Mouse (Mus musculus): ENCODE measurements around the gene Cdhr3. TPM values are rescaled to one million over a fixed set of nuclear protein-coding genes. Genes with fewer than 3 reads are reported as not detected.

The Cdhr3 gene
- total RNA-seq, 2 experiments from 2014 or later = 1.0 to 2.2 TPM

DNA sequence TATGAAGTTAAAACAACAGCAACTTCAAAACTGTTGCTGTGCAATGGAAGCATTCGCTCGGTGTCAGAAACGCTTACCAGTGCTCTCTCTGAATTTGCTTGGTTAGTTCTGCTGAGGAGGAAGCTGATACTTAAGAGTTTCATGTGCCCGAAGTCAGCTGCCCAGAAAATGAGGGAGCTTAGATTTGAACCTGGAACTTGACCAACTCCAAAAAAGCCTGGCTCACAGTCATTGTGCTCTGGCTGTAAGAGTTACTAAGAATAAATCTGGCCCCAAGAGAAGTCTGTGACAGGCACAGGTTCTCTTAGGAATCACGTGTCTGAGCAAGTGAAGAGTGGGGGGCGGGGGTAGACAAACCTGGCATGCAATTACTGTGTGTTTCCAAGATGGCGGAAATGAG is 51.2 kb downstream of the Cdhr3 start:
- DNase-seq (ENCODE audit: low spot score in 2 of 2) = no peak
- intact Hi-C loops (cut with DNase I) = no loop called here

DNA sequence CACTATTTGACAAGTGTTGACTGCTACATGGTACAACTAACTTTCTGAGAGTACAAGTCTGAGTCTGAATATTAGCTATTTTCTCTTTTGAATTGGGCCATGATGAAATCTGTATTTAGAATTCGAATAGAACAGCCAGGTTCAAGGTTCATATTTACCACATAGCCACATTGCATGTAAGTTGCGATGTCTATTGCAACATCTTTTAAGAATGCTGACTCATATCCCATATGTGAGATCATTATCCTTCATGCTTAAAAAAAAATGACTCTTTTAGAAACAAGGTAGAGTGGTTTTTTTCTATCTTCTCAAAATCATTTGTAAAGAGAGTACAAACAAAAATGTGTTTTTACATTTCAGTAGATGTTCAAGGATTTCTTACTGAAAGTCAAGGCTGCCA is 51.9 kb downstream of the Cdhr3 start:
- no peak for DNase-seq (ENCODE audit: low spot score in 2 of 2)
- intact Hi-C loops (cut with DNase I) = no loop called here

- no peak for DNase-seq (ENCODE audit: low spot score in 2 of 2)
- intact Hi-C loops (cut with DNase I) = no loop called here
Measured at GRCm38 (mm10) chr12:33038676-33039075, 54.0 kb downstream of the Cdhr3 start.

- intact Hi-C loops (cut with DNase I) = no loop called here
- peak; percentile 78 for DNase-seq (ENCODE audit: low spot score in 2 of 2)
Measured at GRCm38 (mm10) chr12:33035719-33036521, 56.8 kb downstream of the Cdhr3 start.

- no peak for DNase-seq (ENCODE audit: low spot score in 2 of 2)
- intact Hi-C loops (cut with DNase I) = no loop called here
Measured at GRCm38 (mm10) chr12:33035089-33035718, 57.5 kb downstream of the Cdhr3 start.

- intact Hi-C loops (cut with DNase I) = no loop called here
Measured at GRCm38 (mm10) chr12:33034343-33035088, 58.2 kb downstream of the Cdhr3 start.

DNA sequence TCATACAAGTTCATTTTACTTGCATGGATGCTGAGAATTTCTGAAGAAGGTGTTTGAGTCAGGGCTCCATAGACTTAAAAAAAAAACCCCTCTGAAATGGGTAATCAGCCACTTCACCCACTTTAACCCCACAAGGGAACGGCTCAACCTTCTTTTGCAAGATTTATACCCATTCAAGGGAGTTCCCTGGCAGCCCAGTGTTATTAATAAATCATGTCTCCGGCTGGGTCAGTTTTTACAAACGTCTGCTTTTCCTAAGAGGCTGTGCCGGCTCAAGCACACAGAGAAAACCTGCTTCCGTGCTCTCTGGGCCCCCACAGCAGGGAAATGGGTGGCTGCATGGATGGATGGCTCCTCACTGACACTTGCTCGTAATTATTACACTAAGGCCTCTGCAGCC is 59.5 kb downstream of the Cdhr3 start:
- intact Hi-C loops (cut with DNase I) = no loop called here

More at GRCm38 (mm10) chr12:33034343-33035088, 58.2 kb downstream of the Cdhr3 start:
- no peak for DNase-seq (ENCODE audit: low spot score in 2 of 2)

GRCm38 (mm10) chr12:33030589-33030988 is 62.1 kb downstream of the Cdhr3 start:
- intact Hi-C loops (cut with DNase I) = no loop called here
- DNase-seq (ENCODE audit: low spot score in 2 of 2) = no peak

More for the DNA sequence above, 59.5 kb downstream of the Cdhr3 start:
- no peak for DNase-seq (ENCODE audit: low spot score in 2 of 2)

DNA sequence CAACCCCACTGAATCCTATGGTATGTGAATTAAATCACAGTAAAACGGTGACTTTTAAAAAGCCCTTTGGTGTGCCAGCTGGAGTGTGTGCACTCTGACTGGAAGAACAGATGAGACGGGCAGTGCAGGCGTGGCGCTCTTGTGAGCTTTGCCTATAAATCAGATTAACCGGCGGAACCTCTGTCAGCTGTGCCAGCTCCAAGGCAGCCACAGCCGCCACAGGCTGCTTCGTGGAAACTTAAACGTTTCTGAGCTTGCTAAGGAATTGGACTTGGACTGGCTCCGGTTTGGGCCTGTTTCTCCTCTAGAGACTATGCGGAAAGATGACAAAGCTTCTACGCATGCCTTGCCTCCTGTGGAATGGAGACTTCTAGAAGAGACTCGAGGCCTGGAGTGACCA is 62.6 kb downstream of the Cdhr3 start:
- DNase-seq (ENCODE audit: low spot score in 2 of 2) = no peak

GRCm38 (mm10) chr12:33028708-33029107 is 64.0 kb downstream of the Cdhr3 start:
- DNase-seq (ENCODE audit: low spot score in 2 of 2) = no peak
- intact Hi-C loops (cut with DNase I) = loop anchor here (5.0 kb wide), 2 partner anchors 116 to 399 kb away; partner anchors contain the start of gene Twistnb

More for the DNA sequence above, 62.6 kb downstream of the Cdhr3 start:
- intact Hi-C loops (cut with DNase I) = no loop called here

GRCm38 (mm10) chr12:33028109-33028691 is 64.5 kb downstream of the Cdhr3 start:
- no peak for DNase-seq (ENCODE audit: low spot score in 2 of 2)
- intact Hi-C loops (cut with DNase I) = loop anchor here (5.0 kb wide), 2 partner anchors 116 to 399 kb away; partner anchors contain the start of gene Twistnb

GRCm38 (mm10) chr12:33027093-33027492 is 65.6 kb downstream of the Cdhr3 start:
- peak; percentile 61 to 70 for DNase-seq (ENCODE audit: low spot score in 2 of 2)

DNA sequence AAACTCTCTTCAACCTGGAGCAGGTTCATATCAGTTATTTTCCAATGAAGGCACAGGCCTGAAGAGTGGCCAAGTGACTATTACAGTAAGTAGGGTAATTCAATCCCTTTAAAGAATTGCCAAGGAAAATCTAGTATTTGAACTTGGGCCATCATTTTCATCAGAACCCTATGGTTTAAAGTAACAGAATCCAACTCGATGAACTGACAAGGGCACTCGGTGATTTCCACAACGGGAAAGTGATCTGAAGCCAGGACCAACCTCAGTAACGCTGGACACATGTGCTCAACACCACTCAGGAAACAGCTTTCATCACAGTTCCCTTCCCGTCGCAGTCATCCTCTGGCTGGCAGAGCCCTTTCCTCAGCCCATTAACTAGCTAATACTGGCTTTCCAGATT is 68.2 kb downstream of the Cdhr3 start:
- intact Hi-C loops (cut with DNase I) = no loop called here

More at GRCm38 (mm10) chr12:33027093-33027492, 65.6 kb downstream of the Cdhr3 start:
- intact Hi-C loops (cut with DNase I) = loop anchor here (1.0 to 5.0 kb wide), 5 partner anchors 82 to 400 kb away; partner anchors contain the start of gene Twistnb

GRCm38 (mm10) chr12:33021751-33022150 is 70.9 kb downstream of the Cdhr3 start:
- intact Hi-C loops (cut with DNase I) = no loop called here

More for the DNA sequence above, 68.2 kb downstream of the Cdhr3 start:
- DNase-seq (ENCODE audit: low spot score in 2 of 2) = no peak

DNA sequence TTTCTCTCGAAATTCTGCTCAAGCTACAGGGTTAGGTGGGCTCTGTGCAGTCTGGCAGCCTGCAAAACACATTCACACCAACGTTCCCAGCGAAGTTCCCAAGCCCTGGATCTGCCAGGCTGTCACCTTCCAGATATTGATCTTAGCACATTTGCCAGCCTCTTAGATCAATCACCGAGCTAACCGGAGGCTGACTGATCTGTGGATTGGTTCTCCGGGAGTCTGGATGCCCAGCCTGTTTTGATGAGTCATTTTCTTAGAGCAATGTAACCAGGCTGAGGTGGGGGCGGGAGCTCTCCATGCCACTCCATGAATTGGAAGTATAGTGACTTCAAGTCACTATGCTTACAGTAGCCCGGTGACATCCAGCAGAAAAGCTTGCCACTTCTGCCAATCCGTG is 71.5 kb downstream of the Cdhr3 start:
- no peak for DNase-seq (ENCODE audit: low spot score in 2 of 2)
- intact Hi-C loops (cut with DNase I) = no loop called here

More at GRCm38 (mm10) chr12:33021751-33022150, 70.9 kb downstream of the Cdhr3 start:
- no peak for DNase-seq (ENCODE audit: low spot score in 2 of 2)

GRCm38 (mm10) chr12:33020011-33020410 is 72.7 kb downstream of the Cdhr3 start:
- intact Hi-C loops (cut with DNase I) = no loop called here
- DNase-seq (ENCODE audit: low spot score in 2 of 2) = no peak

DNA sequence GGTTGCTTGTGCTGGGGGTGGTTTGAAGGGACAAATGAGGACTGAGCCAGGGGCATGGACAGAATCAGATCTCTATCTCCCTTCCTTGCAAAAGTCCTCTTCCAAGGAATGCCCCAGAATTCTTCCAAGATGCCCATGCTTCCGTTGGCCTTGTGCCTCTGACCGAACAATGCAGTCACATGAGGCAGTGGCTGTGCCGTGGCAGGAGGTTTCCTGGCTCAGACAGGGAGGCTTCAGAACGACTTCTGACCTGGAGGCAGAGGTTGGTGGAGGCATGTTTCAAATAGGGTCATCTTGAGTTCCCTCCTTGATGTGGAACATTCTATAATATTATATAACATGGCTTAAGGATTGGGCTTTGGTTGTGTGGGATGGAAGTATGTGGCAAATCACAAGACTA is 74.1 kb downstream of the Cdhr3 start:
- intact Hi-C loops (cut with DNase I) = no loop called here
- no peak for DNase-seq (ENCODE audit: low spot score in 2 of 2)

GRCm38 (mm10) chr12:33016824-33017705 is 75.6 kb downstream of the Cdhr3 start:
- intact Hi-C loops (cut with DNase I) = no loop called here
- no peak for DNase-seq (ENCODE audit: low spot score in 2 of 2)

DNA sequence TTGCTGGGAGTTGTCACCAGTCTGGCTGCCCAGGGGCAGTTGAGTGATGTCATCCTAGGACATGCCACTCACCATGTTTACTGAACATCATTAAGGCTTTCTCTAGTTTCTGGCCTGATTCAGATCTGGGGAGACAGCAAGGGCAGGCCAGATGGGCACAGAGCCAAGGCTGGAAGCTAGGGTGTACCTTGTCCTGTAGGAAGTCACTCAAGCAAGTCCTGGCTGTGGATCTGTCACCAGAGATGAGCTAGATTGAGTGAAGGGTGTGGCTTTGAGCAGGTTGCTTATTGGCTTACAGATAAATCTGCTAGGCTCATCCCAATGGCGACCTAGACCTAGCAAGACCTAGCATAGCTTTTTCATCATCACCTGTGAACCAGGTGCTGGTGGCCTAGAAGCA is 77.6 kb downstream of the Cdhr3 start:
- intact Hi-C loops (cut with DNase I) = no loop called here
- DNase-seq (ENCODE audit: low spot score in 2 of 2) = no peak

Data from left cerebral cortex, postnatal 36 days (tissue).